Mouse (Mus musculus): ENCODE data around the gene Fam83f.

The Fam83f gene

GRCm38 (mm10) chr15:80664444-80664843 is 7.2 kb upstream of the Fam83f start:
- DNase-seq (ENCODE audit: low spot score in 2 of 2), result no peak

- DNase-seq (ENCODE audit: low spot score in 2 of 2), result no peak
Observed at GRCm38 (mm10) chr15:80672810-80673209, 1.2 kb downstream of the Fam83f start.

DNA sequence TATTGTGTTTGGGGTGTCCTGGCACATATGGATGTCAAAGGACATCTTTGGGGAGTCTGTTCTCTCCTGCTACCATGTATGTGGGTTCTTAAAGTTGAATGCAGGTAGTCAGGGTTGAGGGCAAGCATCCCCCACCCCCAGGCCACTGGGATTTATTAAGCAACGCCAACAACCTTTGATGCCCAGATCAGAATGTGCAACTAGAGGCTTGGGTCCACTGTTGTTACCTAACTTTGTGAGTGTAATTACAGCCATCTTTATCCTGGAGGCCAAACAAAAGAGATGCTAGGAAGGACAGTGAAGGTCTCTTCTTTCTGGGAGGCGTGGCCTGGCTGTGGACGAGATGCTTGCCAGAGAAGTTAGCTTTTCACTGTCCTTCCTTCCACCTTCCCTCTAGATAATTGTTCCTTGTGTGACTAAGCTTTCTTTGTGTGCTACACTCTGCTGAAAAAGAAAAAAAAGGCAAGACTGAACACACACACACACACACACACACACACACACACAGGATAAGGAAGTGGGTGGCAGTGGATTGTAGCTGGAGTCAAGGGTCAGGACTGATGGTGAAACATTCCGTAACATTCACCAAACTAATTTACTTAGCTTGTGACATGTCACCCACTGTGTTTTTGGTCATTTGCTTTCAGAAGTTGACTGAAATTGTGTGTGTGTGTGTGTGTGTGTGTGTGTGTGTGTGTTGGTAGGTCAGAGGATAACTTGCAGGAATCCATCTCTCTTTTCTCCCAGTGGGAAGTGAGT is 1.9 kb downstream of the Fam83f start:
- no peak for DNase-seq (ENCODE audit: low spot score in 2 of 2)

- no peak for DNase-seq (ENCODE audit: low spot score in 2 of 2)
Observed at GRCm38 (mm10) chr15:80674700-80675099, 3.1 kb downstream of the Fam83f start.

GRCm38 (mm10) chr15:80679515-80680215 is 8.0 kb downstream of the Fam83f start:
- DNase-seq (ENCODE audit: low spot score in 2 of 2), result peak in 1 of 2 experiments; percentile 39

- peak in 1 of 2 experiments; percentile 49 for DNase-seq (ENCODE audit: low spot score in 2 of 2)
Observed at GRCm38 (mm10) chr15:80680347-80681030, 8.8 kb downstream of the Fam83f start.

GRCm38 (mm10) chr15:80681466-80681881 is 9.8 kb downstream of the Fam83f start:
- no peak for DNase-seq (ENCODE audit: low spot score in 2 of 2)

GRCm38 (mm10) chr15:80682343-80682742 is 10.7 kb downstream of the Fam83f start:
- no peak for DNase-seq (ENCODE audit: low spot score in 2 of 2)

GRCm38 (mm10) chr15:80683151-80683550 is 11.5 kb downstream of the Fam83f start:
- DNase-seq (ENCODE audit: low spot score in 2 of 2), result peak; percentile 63 to 73

GRCm38 (mm10) chr15:80683990-80684389 is 12.3 kb downstream of the Fam83f start:
- DNase-seq (ENCODE audit: low spot score in 2 of 2), result no peak

GRCm38 (mm10) chr15:80684786-80685602 is 13.3 kb downstream of the Fam83f start:
- no peak for DNase-seq (ENCODE audit: low spot score in 2 of 2)

DNA sequence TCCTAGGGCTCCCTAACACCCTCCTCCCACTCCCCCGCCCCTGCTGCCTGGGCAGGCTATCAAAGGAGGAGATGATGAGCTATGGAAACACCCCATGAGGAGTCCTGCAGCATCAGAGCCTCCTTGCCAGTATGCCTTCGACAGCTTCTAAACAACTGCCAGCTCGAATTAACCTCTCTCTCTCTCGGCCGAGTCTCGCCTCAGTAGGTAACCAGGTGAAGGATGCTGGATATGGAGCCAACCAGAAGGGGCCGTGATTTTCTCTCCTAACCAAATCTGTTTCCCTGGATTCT is 13.9 kb downstream of the Fam83f start:
- no peak for DNase-seq (ENCODE audit: low spot score in 2 of 2)

DNA sequence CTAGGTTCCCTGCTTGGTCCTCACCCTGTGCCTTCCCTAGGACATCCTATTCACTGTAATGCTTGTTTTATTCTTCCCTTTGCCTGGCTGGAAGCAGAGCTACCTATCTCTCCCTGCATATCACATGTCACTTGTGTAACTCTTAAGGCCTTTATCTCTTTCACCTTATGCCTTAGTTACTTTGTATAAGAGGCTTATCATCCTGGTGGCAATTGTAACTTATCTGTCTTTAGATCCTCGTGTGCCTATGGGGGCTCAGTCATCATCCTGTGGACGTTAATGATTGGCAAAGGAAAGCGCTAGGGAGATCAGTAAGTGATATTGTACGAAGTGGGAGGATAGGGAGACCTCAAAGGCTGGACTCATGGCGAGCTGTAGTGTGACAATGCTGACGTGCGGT is 16.9 kb downstream of the Fam83f start:
- no peak for DNase-seq (ENCODE audit: low spot score in 2 of 2)

GRCm38 (mm10) chr15:80693492-80693891 is 21.8 kb downstream of the Fam83f start:
- no peak for DNase-seq (ENCODE audit: low spot score in 2 of 2)

DNA sequence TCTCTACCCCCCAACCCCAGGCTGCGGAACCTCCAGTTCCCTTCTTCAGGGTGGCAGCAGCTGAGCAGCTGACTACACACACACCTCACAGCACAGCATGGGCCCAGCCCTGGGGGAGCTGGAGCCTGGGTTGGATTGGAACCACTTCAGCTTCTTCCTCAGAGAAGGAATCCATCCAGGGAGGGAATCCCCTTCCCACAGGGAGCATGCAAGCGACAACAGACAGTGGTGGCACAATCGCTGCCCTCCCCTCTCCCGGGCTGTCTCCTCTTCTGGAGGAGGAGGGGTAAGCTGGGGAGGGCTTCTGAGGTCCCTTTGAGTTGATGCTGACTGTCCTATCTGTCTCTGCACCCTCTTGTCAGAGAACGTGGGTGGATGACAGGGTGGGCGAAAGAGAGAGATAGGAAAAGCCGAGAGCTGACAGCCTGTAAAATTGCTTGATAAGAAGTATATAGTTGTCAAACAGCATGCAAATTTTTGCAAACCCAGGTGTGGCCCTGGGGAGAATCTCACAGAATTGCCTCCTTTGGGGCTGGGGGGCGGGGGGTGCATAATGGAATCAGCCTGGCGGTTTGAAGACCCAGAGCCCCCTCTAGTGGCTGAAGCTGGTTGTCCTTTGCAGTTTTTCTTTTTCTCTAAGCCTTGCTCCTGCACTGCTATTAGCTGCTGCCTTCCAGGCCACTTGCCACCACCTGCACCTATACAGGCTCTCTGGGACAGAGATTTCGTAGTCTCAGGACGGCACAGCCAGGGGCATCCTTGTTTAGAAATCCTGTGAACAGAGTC is 22.7 kb downstream of the Fam83f start:
- DNase-seq (ENCODE audit: low spot score in 2 of 2), result no peak

GRCm38 (mm10) chr15:80697564-80697963 is 25.9 kb downstream of the Fam83f start:
- no peak for DNase-seq (ENCODE audit: low spot score in 2 of 2)

- no peak for DNase-seq (ENCODE audit: low spot score in 2 of 2)
Observed at GRCm38 (mm10) chr15:80701481-80702257, 30.0 kb downstream of the Fam83f start.

DNA sequence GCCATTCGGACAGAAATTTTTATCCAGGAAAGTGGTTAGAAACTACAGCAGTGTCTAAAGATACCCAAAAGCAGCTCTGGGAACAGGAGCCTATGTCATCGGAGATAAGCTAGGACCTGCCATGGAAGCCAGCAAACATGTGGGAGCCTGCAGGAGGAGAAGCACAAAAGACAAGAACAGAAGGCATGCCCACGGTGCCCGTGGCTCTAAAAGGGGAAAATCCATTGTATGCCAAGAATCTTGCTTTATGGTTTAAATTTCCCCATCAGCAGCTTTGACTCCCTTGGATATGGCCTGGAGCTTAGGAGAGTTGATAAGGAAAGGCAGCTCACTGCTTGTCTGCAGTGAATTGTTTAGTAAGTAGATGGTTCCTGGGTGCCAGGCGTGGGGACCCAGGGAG is 31.3 kb downstream of the Fam83f start:
- DNase-seq (ENCODE audit: low spot score in 2 of 2), result no peak

GRCm38 (mm10) chr15:80703495-80703894 is 31.8 kb downstream of the Fam83f start:
- no peak for DNase-seq (ENCODE audit: low spot score in 2 of 2)

DNA sequence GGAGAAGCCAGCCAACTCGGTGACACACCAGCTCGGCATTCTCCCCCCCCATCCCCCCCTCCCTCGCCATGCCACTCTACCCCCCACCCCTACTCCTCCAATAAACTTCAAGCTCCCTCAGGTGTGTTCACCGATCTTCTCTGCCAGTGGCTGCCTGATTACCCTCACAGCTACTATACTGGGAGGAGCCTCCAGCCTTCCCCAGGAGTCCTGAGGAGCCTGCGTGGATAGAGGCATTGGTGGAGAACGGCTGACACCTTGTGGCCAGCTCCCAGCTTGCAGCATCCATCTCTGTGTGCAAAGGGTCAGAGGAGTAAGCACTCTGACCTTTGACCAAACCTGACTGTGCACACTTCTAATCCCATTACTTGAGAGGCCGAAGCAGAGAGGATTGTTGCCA is 32.6 kb downstream of the Fam83f start:
- peak; percentile 67 to 81 for DNase-seq (ENCODE audit: low spot score in 2 of 2)

Measured in urinary bladder, postnatal 36 days (tissue).